Mouse (Mus musculus) E14TG2a.4 (cell line): ENCODE data around the gene Susd4.

Experiments used
- CTCF ChIP-seq: conservative IDR thresholded peaks from 2 replicates; pipeline ENCODE4 v1.5.1; 2014; ENCODE audit warnings: low read length
- NANOG ChIP-seq: IDR thresholded peaks from 2 replicates; pipeline ENCODE4 v1.6.1; 2014; ENCODE audit warnings: borderline replicate concordance, low read length, mixed read lengths

- TF ChIP-seq CTCF, result no peak
- TF ChIP-seq NANOG, result no peak
Measured at GRCm38 (mm10) chr1:182801590-182801989, 37.9 kb downstream of the Susd4 start.
